Mouse (Mus musculus) hindbrain, embryonic 12.5 days (tissue): ENCODE results near the gene Arpp21. TPM values are rescaled to one million over a fixed set of nuclear protein-coding genes. Genes with fewer than 3 reads are reported as not detected.
"Not testable (repeated sequence)": the region's sequence is repeated elsewhere in the genome, so short reads cannot be mapped to it uniquely, and the experiment has no call there.

Experiments
- ATAC-seq: fragments of 200-750 bp; cut with Nextera tagmentation; 2 replicates; pipeline ENCODE4 v1.8.0; 2017; ENCODE audit warnings: moderate TSS enrichment; ENCODE audit not compliant: low FRiP score
- H3K27ac ChIP-seq: fragments of 300-500 bp; sonication (generic); 2 replicates; pipeline ENCODE4 v1.5.1; 2016; ENCODE audit warnings: mild to moderate bottlenecking
- H3K27me3 ChIP-seq: fragments of 300-500 bp; sonication (generic); 2 replicates; pipeline ENCODE4 v1.6.1; 2016; ENCODE audit warnings: mild to moderate bottlenecking
- H3K36me3 ChIP-seq: fragments of 300-500 bp; sonication (generic); 2 replicates; pipeline ENCODE4 v1.6.1; 2016; ENCODE audit warnings: mild to moderate bottlenecking
- H3K4me1 ChIP-seq: fragments of 300-500 bp; sonication (generic); 2 replicates; pipeline ENCODE4 v1.6.1; 2016
- H3K4me2 ChIP-seq: fragments of 300-500 bp; sonication (generic); replicated peaks from 2 replicates; pipeline ENCODE4 v1.6.1; 2016; ENCODE audit warnings: mild to moderate bottlenecking
- H3K4me3 ChIP-seq: fragments of 300-500 bp; sonication (generic); 2 replicates; pipeline ENCODE4 v1.5.1; 2016; ENCODE audit warnings: mild to moderate bottlenecking
- H3K9ac ChIP-seq: fragments of 300-500 bp; sonication (generic); 2 replicates; pipeline ENCODE4 v1.6.1; 2016; ENCODE audit warnings: mild to moderate bottlenecking, moderate library complexity
- H3K9me3 ChIP-seq: fragments of 300-500 bp; sonication (generic); replicated peaks from 2 replicates; pipeline ENCODE4 v1.6.1; 2016; ENCODE audit warnings: mild to moderate bottlenecking
- WGBS: fragments of 180-500 bp; shearing (Covaris S2); methylation state at CpG from one replicate; pipeline ENCODE4 v1.1.7; 2016; 5-methylcytosine and 5-hydroxymethylcytosine counted together
- polyA plus RNA-seq: library from polyadenylated mRNA; unstranded; fragments of >200 nt; fragmentation: Nextera tagmentation; extraction: Ambion mirVana; gene quantifications from 2 replicates; pipeline ENCODE4 v1.2.1, GENCODE M21; 2016

Gene Arpp21
- polyA plus RNA-seq, 1 experiment from 2014 or later, result 9.8 TPM

DNA sequence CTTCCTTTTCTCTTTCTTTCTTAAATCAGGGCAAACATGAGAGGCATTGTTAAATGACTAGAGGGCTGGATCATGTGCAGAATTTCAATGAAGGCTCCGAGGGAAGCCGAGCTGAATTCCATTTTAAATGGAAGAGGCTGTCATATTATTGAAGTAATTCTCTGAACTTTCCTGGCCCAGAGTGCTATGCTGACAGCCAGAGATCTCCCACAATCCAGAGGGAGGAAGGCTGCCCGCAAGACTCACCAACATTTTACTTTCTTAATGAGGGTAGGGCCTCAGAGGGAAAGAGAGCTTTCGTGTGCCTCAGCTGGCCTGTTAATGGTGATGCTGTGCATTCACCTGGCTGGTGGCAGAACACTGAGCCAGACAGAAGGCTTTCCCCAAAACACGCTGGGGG is 160.5 kb downstream of the Arpp21 start:
- H3K4me2 ChIP-seq, result no peak overlapping the region
- peaks cover 28% of the 10 kb centered on the region for H3K4me1 ChIP-seq
- ATAC-seq, result peak; percentile 69
- H3K9me3 ChIP-seq, result no peaks in the 10 kb centered on the region
- no peak overlapping the region for H3K4me3 ChIP-seq
- H3K36me3 ChIP-seq, result no peaks in the 10 kb centered on the region
- WGBS, result 38% methylated on average over 5 of the region's 5 CpGs
- H3K27ac ChIP-seq, result peak overlapping the region; percentile 68
- no peak overlapping the region for H3K9ac ChIP-seq
- no peaks in the 10 kb centered on the region for H3K27me3 ChIP-seq

DNA sequence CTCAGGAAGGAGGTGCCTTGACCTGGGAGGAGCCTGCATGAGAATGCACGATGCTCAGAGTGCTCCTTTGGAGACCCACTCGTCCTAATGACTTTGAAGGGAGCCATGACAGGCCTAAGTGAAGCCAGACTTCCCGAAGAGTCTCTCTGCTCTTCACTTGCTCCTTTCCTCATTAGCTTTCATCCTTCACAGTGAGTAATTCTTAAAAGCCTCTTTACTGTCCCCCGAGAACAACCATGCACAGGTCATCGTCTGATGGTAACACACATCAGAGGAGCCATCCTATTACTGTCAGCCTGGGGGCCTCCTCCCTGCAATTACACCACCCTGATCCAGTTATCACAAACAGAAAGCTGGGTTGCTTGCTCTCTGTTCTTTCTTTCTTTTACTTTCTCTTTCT is 160.9 kb downstream of the Arpp21 start:
- no peaks in the 10 kb centered on the region for H3K9me3 ChIP-seq
- peak overlapping the region; percentile 68 for H3K27ac ChIP-seq
- H3K9ac ChIP-seq, result no peak overlapping the region
- ATAC-seq, result peak; percentile 72
- H3K4me1 ChIP-seq, result peaks cover 28% of the 10 kb centered on the region
- no peaks in the 10 kb centered on the region for H3K27me3 ChIP-seq
- no peak overlapping the region for H3K4me2 ChIP-seq
- WGBS, result 21% methylated on average over 5 of the region's 5 CpGs
- no peaks in the 10 kb centered on the region for H3K36me3 ChIP-seq
- H3K4me3 ChIP-seq, result no peak overlapping the region

DNA sequence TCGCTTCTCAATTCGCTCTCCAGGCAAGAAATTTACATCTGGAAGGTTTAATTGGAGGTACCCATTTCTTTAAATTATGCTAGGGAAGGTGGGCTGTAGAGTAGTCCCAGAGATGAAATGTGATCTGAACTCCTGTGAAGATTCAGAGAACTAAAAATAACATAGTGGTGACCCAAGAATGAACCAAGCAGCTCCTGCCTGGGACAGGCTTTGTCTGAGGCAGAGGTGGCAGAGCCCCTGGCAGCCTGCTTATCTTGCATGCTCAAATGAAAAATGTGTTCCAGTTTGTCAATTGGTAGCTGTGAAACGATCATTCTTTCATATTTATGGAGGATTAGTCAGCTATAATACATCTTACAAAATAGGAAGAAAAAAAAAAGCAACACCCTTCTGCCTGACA is 164.4 kb downstream of the Arpp21 start:
- no peak overlapping the region for H3K4me3 ChIP-seq
- no peaks in the 10 kb centered on the region for H3K36me3 ChIP-seq
- 41% methylated on average over 3 of the region's 3 CpGs for WGBS
- no peak overlapping the region for H3K4me2 ChIP-seq
- no peak overlapping the region for H3K9ac ChIP-seq
- ATAC-seq, result no peak
- no peaks in the 10 kb centered on the region for H3K9me3 ChIP-seq
- no peaks in the 10 kb centered on the region for H3K27me3 ChIP-seq
- peaks cover 28% of the 10 kb centered on the region for H3K4me1 ChIP-seq
- H3K27ac ChIP-seq, result peak overlapping the region; percentile 67; the same call in 1 of the 2 replicates

DNA sequence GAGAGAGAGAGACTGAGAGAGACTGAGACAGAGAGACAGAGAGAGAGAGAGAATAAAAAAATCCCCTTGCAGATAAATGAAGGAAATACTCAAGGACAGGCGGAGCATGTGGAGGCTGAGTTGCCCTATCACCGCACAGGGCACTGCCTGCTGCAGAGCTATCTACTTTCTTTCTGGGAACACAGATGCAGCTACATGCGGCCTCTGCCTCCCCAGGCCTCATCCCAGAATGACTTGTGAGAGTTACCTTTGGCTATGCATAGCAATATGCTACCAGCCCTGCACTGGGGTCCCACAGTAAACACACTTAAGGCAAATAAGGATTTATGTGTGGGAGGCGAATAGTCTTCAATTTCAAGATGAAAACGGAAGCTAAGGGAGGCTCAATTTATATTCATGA is 164.8 kb downstream of the Arpp21 start:
- Histone ChIP-seq H3K9me3 (no peaks in the 10 kb centered on the region), H3K4me1 (peaks cover 28% of the 10 kb centered on the region), H3K9ac (no peak overlapping the region), H3K4me3 (no peak overlapping the region), H3K36me3 (no peaks in the 10 kb centered on the region), H3K27ac (peak overlapping the region; percentile 67), H3K4me2 (no peak overlapping the region), H3K27me3 (no peaks in the 10 kb centered on the region)
- WGBS, result 41% methylated on average over 5 of the region's 5 CpGs
- no peak for ATAC-seq

DNA sequence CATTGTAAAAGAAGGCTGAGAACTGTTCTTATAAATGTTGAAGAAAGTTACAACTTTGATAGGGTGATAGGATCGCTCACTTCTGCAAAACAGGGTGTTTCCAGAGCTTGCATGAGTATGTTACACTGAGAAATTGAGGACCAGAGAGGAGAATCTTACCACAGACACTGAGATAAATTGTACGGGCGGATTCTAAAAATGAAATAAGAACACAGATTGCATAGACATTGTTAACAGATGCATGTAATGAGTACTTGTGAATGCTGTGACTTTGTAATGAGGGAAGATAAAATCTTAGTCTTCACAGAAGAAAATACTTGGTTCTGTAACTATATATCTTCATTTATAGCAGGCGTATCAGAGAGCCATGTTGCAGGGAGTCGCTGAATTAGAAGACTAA is 167.5 kb downstream of the Arpp21 start:
- Histone ChIP-seq H3K27me3 (no peaks in the 10 kb centered on the region), H3K4me3 (no peak overlapping the region), H3K36me3 (no peaks in the 10 kb centered on the region), H3K9ac (no peak overlapping the region), H3K4me1 (peaks cover 11% of the 10 kb centered on the region), H3K4me2 (no peak overlapping the region), H3K27ac (no peak overlapping the region), H3K9me3 (no peaks in the 10 kb centered on the region)
- 91% methylated on average over 5 of the region's 5 CpGs for WGBS
- ATAC-seq, result no peak

DNA sequence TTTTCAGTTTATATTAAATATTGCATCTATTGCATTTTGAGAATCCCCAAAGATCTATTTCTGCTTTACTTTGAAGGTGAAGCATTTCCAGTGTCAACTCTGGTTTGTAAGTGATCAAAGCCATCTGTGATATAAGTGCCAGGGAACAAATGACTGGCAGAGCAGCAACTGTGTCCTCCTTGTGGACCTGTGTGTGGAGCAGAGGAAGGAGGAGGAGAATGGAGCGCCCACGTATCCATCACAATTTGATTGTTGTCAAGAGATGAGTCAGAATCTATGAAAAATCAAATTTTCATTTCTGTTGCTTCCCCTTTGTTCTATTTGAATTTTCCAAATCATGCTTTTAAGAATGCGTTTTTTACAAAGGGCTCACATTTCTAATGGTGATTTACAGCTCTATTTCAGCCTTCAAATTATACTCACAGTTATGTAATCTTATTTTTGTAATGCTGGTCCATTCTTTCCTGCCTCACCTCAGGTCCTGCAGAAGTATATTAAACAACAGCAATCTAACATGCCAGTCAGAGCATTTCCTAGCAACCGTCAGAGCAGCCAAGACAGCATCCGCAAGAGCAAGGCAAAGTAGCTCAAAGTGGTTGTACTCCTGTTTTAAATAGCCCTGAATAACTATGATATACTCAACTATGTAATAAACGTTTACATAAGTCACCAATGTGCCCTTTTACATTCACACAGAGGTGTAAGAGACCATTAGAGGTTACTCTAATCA is 174.9 kb downstream of the Arpp21 start:
- ATAC-seq, result no peak
- peak overlapping the region; percentile 48; the same call in 1 of the 2 replicates for H3K27ac ChIP-seq
- H3K27me3 ChIP-seq, result no peaks in the 10 kb centered on the region
- no peaks in the 10 kb centered on the region for H3K4me1 ChIP-seq
- H3K4me2 ChIP-seq, result no peak overlapping the region
- H3K36me3 ChIP-seq, result no peaks in the 10 kb centered on the region
- no peak overlapping the region for H3K9ac ChIP-seq
- no peaks in the 10 kb centered on the region for H3K9me3 ChIP-seq
- 63% methylated on average over 6 of the region's 6 CpGs for WGBS
- no peak overlapping the region for H3K4me3 ChIP-seq

DNA sequence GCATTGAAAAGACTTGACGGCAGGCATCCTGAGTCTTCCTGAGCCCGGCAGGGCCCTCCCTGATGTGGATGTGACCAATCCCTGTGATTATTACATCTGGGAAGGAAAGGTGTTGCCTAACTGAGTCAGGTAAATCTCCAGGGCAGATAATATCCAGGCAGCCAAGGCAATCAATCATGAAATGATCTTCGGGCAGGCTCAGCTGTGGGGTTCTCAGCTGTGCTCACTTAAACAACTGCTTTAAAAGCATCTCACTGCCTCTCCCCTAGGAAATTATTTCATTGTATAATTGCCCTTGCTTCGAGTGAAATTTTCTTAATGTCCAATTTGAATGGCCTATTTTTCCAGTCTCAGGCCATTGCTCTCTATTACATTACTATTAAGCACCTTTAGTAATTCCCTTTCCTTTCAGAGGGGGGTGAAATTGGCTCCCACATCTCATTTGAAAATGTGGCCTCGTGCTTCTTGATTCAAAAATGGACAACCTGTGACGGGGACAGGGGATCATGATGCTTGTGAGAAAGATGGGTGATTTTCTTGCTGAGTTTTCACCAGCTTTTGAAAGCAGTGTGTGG is 180.8 kb downstream of the Arpp21 start:
- Histone ChIP-seq H3K4me2 (no peak overlapping the region), H3K4me1 (peaks cover 7% of the 10 kb centered on the region), H3K27ac (peak overlapping the region; percentile 55), H3K9ac (no peak overlapping the region), H3K36me3 (no peaks in the 10 kb centered on the region), H3K4me3 (no peak overlapping the region), H3K9me3 (no peaks in the 10 kb centered on the region), H3K27me3 (no peaks in the 10 kb centered on the region)
- ATAC-seq, result peak; percentile 66
- WGBS, result 58% methylated on average over 6 of the region's 6 CpGs

DNA sequence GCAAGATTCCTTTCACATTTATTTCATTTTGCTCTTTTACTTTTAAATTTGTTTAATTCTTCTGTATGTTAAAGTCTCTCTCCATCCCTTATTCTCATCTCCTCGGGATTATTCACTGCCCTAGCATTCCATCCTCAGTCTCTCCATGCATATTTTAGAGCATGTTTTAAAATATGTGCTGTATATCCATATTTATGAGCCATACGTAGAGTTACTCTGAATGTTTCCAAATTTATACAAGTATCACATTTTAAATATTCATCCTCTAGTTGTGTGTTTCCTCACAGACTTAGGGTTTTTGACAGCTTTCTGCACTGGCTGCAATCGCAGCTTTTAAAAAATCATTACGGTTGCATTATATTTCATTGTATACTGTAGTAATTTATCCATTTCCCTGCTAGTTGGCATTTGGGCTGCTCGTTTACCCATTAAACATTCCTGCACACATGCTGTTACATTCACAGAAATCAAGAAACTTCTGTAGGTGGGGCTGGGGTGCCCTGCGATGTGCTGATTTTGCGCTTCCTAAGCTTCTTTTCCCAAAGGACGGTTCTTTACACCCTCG is 187.8 kb downstream of the Arpp21 start:
- Histone ChIP-seq H3K27ac (no peak overlapping the region), H3K9ac (no peak overlapping the region), H3K4me3 (no peak overlapping the region), H3K36me3 (no peaks in the 10 kb centered on the region), H3K4me2 (no peak overlapping the region), H3K4me1 (no peaks in the 10 kb centered on the region), H3K9me3 (no peaks in the 10 kb centered on the region), H3K27me3 (no peaks in the 10 kb centered on the region)
- ATAC-seq, result no peak
- 83% methylated on average over 9 of the region's 9 CpGs for WGBS

DNA sequence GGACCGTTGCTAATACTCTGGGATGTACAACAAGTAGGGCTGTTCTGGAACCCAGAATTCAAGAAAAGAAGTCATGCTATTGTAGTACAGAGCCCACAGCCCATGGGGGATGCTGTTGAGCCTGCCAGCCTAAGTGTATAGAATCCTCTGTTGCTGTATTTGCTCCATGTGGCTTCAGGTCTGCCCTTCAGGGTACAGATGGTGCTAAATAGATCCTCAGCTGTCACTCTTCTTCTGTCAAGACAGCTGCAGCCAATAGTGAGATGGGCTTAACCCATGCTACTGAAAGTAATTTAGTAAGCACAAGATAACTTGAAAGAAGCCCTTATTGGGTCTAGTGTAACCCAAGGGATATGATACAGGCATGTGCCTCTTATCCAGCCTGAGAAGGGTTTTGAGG is 195.2 kb downstream of the Arpp21 start:
- Histone ChIP-seq H3K4me1 (0 out of 2 replicates have a peak, but pooled peaks cover 2% of the 10 kb centered on the region), H3K27me3 (no peaks in the 10 kb centered on the region), H3K36me3 (no peaks in the 10 kb centered on the region), H3K4me2 (no peak overlapping the region), H3K4me3 (no peak overlapping the region), H3K9ac (no peak overlapping the region), H3K27ac (no peak overlapping the region), H3K9me3 (no peaks in the 10 kb centered on the region)
- WGBS, result 75% methylated on average over 1 of the region's 1 CpGs
- ATAC-seq, result no peak

DNA sequence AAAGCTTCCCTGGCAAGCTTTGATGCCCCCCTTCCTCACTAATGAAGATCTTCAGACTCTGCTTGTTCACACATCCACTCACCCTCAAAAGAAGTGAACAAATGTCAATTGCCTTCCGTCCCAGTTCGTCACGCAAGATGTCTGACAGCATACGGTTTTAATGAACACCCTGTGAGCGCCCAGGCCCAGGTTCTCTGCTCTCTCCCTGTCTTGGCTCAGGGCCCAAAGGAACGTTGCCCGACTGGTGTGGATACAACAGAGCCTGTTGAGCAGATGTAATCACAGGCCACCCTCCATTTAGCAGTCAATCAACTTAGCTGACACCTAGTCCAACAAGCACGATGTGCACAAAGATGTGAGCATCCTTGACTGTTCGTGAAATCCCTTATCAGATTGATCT is 198.0 kb downstream of the Arpp21 start:
- 0 out of 2 replicates have a peak, but pooled peaks cover 2% of the 10 kb centered on the region for H3K4me1 ChIP-seq
- no peak overlapping the region for H3K27ac ChIP-seq
- no peaks in the 10 kb centered on the region for H3K27me3 ChIP-seq
- H3K9me3 ChIP-seq, result no peaks in the 10 kb centered on the region
- H3K4me3 ChIP-seq, result no peak overlapping the region
- no peak overlapping the region for H3K9ac ChIP-seq
- H3K36me3 ChIP-seq, result no peaks in the 10 kb centered on the region
- 53% methylated on average over 9 of the region's 9 CpGs for WGBS
- peak; percentile 58; the same call in 1 of the 2 replicates for ATAC-seq
- H3K4me2 ChIP-seq, result no peak overlapping the region

DNA sequence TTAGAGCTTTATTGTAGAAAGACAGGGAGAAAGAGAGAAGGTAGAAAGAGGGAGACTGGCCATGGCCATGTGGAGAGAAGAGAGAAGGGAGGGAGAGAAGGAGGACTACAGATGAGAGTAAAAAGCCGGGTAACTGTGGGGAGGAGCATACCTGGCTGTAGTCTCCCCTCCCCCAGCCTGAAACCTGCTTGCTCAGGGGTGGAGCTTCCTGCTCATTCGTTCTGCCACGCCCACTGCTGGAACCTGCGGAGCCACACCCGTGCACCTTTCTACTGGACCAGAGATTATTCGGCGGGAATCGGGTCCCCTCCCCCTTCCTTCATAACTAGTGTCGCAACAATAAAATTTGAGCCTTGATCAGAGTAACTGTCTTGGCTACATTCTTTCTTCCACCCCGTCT is 201.9 kb downstream of the Arpp21 start:
- H3K36me3 ChIP-seq, ATAC-seq, H3K27ac ChIP-seq, H3K4me2 ChIP-seq, H3K9ac ChIP-seq, H3K4me1 ChIP-seq, H3K4me3 ChIP-seq, H3K9me3 ChIP-seq, H3K27me3 ChIP-seq: not testable (repeated sequence)
- WGBS, result 42% methylated on average over 1 of the region's 10 CpGs

DNA sequence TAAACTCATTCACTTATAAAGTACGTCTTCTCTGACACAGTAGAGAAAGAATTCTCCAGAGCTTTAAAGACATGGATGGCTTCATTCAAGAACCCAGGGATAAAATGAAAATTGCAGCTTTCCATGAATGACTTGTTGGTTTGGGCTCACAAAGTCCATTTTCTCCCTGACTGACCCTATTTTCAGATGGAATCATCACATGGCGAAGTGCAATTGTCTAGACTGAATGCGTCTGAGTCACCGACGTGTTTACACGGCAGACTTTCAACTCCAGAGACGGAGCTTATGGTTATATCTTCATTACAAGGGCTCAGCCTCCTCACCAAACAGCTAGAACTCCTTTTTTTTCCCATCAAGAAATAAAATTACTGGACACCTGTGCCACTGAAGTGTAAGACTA is 203.6 kb downstream of the Arpp21 start:
- no peaks in the 10 kb centered on the region for H3K9me3 ChIP-seq
- no peak overlapping the region for H3K27ac ChIP-seq
- H3K9ac ChIP-seq, result no peak overlapping the region
- no peaks in the 10 kb centered on the region for H3K4me1 ChIP-seq
- H3K27me3 ChIP-seq, result no peaks in the 10 kb centered on the region
- no peak overlapping the region for H3K4me3 ChIP-seq
- 56% methylated on average over 7 of the region's 7 CpGs for WGBS
- no peak for ATAC-seq
- no peak overlapping the region for H3K4me2 ChIP-seq
- H3K36me3 ChIP-seq, result no peaks in the 10 kb centered on the region

DNA sequence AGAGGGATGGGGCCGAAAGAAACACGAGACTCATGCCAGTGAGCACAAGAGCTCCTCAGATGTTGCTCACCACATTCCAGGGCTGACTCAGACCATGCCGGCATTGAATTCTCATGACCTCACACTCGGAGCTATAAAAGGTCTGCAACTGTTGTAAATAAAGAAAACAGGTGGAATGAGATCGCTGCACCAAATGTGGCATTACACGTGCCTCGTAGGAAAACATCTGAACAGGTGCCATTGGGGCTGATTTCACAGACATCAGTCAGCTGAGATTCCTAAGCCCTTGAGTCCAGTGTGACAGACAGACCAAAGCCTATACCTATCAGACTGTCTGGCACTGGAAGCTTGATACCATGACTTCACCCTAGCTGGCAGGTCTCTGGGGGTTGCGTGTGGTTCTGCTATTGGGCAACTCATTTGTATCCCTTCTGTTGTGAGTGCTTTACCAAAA is 212.1 kb downstream of the Arpp21 start:
- Histone ChIP-seq H3K4me1 (no peaks in the 10 kb centered on the region), H3K9me3 (no peaks in the 10 kb centered on the region), H3K36me3 (no peaks in the 10 kb centered on the region), H3K9ac (no peak overlapping the region), H3K4me2 (no peak overlapping the region), H3K27me3 (no peaks in the 10 kb centered on the region), H3K4me3 (no peak overlapping the region), H3K27ac (no peak overlapping the region)
- WGBS, result 85% methylated on average over 8 of the region's 8 CpGs
- ATAC-seq, result no peak
